Mouse (Mus musculus): Measurements from ENCODE around the gene Gpr107. TPM values are rescaled to one million over a fixed set of nuclear protein-coding genes. Genes with fewer than 3 reads are reported as not detected.

The Gpr107 gene
- total RNA-seq, 2 experiments from 2014 or later: 45.2 to 51.5 TPM

DNA sequence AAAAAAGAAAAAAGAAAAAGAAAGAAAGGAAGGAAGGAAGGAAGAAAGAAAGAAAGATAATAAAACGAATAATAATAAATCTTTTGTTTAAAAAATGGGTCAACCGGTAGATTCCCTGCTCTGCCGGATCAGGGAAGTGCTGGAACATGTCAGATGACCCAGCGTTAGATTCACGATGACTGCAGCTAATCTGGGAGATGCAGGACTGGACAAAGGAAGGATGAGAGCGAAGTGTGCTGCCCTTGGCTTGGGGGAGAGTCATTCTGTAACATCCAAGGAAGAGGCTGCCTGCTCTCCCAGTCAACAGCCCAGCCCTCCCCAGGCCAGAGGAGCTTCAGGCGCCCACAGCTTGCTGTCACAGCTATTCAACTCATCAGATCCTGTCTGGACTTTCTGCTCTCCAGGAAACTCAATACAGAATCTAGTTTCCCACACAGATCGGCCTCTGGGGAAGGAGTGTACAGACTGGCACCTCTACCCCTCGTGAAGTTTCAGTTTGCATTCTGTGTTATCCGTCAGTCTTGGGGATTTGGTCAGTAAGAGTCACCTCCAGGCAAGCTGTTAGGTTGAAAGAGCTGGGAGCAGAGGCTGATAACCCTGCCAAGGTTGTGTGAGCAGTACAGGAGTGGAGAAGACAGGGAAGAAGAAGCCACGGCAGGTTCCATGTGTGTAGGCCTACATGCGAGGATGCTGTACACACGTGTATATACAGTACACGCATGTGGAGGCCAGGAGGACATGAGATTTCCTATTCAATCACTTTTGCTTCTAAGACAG lies 22.2 kb upstream of the Gpr107 start:
- H3K4me3 ChIP-seq: no peak overlapping the region
- intact Hi-C loops (cut with DNase I): no loop called here
- H3K27ac ChIP-seq: no peak overlapping the region
- DNase-seq (ENCODE audit: extremely low spot score in 1 of 2, low spot score in 2 of 2): no peak
- no peak for TF ChIP-seq CTCF (IDR thresholded peaks at IDR 0.05)

DNA sequence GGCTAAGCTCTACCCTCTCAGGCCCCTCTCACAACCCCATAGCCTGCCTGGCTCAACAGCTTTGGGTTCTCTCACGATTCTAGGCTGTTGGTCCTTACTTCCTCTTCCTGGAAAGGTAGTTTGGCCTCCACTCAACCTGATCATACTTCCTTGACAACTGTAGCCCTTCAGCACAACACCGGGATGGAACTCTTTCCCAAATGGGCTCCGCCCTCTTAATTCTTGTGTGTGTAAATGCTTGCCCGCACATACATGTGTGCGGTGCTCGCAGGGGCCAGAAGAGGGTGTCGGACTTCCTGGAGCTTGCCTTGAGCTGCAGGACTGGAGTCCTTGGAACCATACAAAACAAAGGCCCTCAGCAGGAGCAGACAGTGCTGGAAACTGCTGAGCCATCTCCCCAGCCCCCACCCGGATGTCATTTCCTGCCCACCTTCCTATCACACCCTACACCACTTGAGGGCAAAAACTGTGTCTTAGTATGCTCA lies 21.3 kb upstream of the Gpr107 start:
- no peak overlapping the region for H3K27ac ChIP-seq
- DNase-seq (ENCODE audit: extremely low spot score in 1 of 2, low spot score in 2 of 2): no peak
- no peak overlapping the region for H3K4me3 ChIP-seq
- TF ChIP-seq CTCF (IDR thresholded peaks at IDR 0.05): no peak
- intact Hi-C loops (cut with DNase I): no loop called here

DNA sequence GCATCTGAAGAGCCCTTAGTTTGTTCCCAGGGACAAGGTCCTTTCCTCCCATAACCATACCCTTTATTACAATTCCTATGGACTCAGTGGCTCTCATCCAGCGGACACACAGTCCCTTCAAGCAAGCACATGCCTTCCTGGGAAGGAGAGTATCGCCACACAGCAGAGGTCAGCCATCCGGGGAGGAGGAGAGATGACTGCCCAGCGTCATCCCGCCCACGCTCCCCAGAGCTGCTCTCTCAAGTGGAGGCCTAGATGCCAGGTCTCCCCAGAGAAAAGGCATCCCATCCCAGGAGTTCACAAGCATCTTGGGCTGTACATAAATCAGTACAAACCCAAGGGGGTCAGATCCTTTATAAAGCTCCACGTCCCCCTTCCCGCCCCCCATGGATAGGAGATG lies 19.4 kb upstream of the Gpr107 start:
- Histone ChIP-seq H3K27ac (no peak overlapping the region; the same call in 1 of the 2 replicates), H3K4me3 (no peak overlapping the region)
- TF ChIP-seq CTCF (IDR thresholded peaks at IDR 0.05): no peak
- no peak for DNase-seq (ENCODE audit: extremely low spot score in 1 of 2, low spot score in 2 of 2)
- intact Hi-C loops (cut with DNase I): no loop called here

DNA sequence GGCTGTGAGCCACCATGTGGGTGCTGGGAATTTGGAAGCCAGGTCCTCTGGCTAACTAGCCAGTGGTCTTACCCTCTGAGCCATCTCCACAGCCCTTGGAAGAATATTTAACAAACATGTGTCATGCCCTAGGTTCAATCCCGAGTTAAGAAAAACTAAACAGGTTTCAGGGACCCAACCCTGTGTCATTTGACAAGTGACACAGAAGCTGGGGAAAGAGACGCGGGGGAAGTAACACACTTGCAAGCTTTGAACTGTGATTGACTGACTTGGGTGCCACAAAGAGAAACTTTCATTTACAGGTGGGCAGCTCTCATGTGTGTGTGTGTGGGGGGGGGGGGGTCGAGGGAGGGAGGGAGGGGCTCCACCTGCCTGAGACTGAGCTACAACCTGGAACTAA lies 18.1 kb upstream of the Gpr107 start:
- Histone ChIP-seq H3K4me3 (no peak overlapping the region), H3K27ac (no peak overlapping the region)
- no peak for TF ChIP-seq CTCF (IDR thresholded peaks at IDR 0.05)
- DNase-seq (ENCODE audit: extremely low spot score in 1 of 2, low spot score in 2 of 2): no peak
- intact Hi-C loops (cut with DNase I): no loop called here

DNA sequence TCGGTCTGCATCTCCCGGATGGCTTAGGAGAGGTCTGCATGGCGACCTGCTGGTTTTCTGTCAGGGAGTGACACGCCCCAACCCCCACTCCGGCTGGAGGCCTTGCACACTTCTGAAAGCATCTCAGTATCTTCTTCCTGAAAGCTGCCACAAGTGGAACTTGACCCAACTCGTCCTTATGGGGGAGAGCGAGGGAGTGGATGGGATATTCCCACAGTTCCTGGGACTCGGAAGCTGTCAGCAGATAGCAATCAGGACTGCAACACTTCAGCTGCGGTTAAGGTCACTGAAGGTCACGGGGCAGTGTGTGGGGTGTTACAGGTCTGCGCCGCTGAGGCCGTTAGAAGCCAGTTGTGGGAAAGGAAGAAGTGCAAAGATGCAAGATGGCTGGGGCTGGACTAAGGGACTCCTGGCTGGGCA lies 16.6 kb upstream of the Gpr107 start:
- no peak for DNase-seq (ENCODE audit: extremely low spot score in 1 of 2, low spot score in 2 of 2)
- no peak for TF ChIP-seq CTCF (IDR thresholded peaks at IDR 0.05)
- intact Hi-C loops (cut with DNase I): no loop called here
- no peak overlapping the region for H3K4me3 ChIP-seq
- no peak overlapping the region for H3K27ac ChIP-seq

DNA sequence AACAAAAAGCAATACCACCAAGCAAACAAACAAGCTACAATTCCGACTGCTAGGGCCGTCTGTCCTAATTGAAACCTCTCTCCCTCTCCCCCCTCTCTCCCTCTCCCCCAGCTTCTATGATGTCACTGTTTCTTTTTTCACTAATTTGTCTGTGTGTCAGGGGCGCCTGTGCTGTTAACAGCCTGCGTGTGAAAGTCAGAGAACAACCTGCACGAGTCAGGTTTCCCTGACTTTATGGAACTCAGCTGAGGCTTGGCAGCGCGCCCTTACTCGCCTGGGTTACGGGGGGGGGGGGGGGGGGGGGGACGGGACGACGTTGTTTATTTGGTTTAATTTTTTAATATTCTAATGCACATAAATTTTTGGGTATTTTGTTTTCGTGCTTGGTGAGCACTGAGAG lies 15.8 kb upstream of the Gpr107 start:
- no peak overlapping the region for H3K27ac ChIP-seq
- no peak overlapping the region for H3K4me3 ChIP-seq
- TF ChIP-seq CTCF (IDR thresholded peaks at IDR 0.05): no peak
- intact Hi-C loops (cut with DNase I): no loop called here
- DNase-seq (ENCODE audit: extremely low spot score in 1 of 2, low spot score in 2 of 2): no peak

DNA sequence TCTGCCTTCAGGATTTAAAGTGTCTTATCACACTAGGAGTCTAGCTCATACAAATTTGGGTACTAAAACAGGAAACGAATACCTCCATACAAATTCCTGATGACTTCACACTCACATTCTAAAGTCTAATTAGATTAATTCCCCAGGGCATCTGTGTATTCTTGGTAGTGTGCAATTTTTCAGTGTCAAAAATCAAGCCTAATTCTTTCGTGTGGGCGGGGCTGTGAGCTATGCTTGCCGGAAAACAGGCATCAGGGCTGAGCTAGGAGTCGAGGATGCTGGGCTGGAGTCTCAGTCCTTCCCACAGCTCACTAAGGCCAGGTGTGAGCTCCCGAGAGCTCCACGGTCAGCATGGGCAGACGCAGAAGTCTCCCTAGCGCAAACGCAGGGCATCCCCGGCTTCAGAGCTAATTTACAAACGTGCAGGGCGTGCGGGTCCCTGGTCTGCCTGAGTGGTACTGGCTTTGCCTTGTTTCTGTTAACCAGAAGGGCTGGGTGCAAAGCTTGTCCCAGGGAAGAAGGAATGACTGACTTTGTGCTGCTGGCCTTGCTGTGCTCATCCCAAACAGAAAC lies 15.0 kb upstream of the Gpr107 start:
- intact Hi-C loops (cut with DNase I): no loop called here
- H3K27ac ChIP-seq: no peak overlapping the region
- TF ChIP-seq CTCF (IDR thresholded peaks at IDR 0.05): no peak
- DNase-seq (ENCODE audit: extremely low spot score in 1 of 2, low spot score in 2 of 2): no peak
- no peak overlapping the region for H3K4me3 ChIP-seq

DNA sequence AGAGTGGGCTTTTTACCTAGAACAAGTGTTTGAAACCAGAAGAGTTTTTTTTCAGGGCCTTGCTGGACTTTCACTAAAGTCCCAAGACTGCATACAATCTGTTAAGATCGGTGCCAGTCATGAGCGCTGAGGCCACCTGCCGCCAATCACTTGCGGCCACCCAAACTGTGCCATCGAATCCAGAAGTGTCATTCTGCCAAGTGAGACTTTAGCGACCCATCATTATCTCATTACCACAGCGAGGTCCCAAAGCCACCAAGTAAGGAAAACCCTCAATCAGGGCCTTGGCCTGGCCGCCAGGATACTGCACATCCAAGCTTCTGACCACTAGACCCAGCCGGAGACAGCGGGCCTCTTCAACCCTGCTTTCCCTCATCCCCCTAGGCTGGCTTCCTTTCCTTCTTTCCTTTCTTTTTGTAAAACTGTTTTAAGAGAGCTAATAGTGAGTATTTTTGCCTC lies 12.9 kb upstream of the Gpr107 start:
- no peak for DNase-seq (ENCODE audit: extremely low spot score in 1 of 2, low spot score in 2 of 2)
- intact Hi-C loops (cut with DNase I): no loop called here
- Histone ChIP-seq H3K4me3 (no peak overlapping the region), H3K27ac (peak overlapping the region; percentile 30; the same call in 1 of the 2 replicates)
- TF ChIP-seq CTCF (IDR thresholded peaks at IDR 0.05): no peak

DNA sequence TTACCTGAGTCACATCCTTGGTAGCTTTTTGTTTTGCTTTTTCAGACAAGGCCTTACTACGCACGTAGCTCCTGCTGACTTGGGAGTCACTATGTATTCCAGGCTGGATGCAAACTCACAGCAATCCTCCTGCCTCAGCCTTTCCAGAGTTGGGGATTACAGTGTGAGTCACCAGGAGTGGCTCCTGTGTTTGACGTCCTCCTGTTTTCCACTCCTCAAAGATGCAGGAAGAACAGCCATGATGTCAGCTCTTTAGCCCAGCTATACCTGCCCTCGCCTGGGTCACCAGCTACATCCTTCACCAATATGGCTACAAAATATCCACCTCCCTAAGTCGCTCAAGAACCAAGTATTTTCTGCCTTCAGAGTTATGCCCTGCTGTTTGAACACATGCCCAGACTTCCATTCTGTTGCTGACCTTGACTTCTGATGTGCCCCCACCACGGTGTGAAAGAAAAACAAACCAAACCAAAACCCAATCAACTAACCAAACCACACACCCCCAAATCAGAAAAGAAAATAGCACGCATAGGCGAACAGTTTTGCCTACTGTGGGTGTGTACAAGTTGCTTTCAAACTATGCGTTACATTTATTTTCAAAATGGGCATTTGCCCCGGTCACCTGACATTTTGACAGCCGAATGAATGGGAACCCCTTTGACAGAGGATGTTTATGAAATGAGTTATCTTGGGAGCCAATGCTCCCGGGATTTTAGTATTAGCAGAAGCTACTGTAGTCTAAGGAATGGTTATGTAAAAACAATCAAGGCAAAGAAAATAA lies 11.9 kb upstream of the Gpr107 start:
- peak overlapping the region; percentile 97 for H3K27ac ChIP-seq
- intact Hi-C loops (cut with DNase I): loop anchor here (2.0 kb wide), 1 partner anchor 115 kb away; no protein-coding TSS in a partner anchor

DNA sequence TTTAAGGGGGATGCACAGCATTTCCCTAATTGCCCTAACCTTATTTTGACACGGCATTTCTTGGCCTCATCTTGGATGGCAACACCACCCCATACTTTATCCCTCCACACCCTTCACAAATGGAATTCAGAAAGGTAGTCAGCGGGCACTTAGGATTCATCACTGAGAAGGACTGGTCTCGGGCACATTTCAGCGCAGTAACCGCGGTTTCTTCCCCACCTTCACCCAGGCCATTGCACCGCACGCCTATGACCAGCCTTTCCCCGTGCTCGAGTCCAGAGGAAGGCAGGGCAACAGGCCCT lies 11.4 kb upstream of the Gpr107 start:
- H3K27ac ChIP-seq: peak overlapping the region; percentile 97
- TF ChIP-seq CTCF (IDR thresholded peaks at IDR 0.05): no peak
- no peak for DNase-seq (ENCODE audit: extremely low spot score in 1 of 2, low spot score in 2 of 2)
- intact Hi-C loops (cut with DNase I): loop anchor here (2.0 kb wide), 1 partner anchor 116 kb away; no protein-coding TSS in a partner anchor
- peak overlapping the region; percentile 96 for H3K4me3 ChIP-seq

More for the DNA sequence above, 11.9 kb upstream of the Gpr107 start:
- no peak for DNase-seq (ENCODE audit: extremely low spot score in 1 of 2, low spot score in 2 of 2)
- no peak for TF ChIP-seq CTCF (IDR thresholded peaks at IDR 0.05)
- H3K4me3 ChIP-seq: peak overlapping the region; percentile 96

DNA sequence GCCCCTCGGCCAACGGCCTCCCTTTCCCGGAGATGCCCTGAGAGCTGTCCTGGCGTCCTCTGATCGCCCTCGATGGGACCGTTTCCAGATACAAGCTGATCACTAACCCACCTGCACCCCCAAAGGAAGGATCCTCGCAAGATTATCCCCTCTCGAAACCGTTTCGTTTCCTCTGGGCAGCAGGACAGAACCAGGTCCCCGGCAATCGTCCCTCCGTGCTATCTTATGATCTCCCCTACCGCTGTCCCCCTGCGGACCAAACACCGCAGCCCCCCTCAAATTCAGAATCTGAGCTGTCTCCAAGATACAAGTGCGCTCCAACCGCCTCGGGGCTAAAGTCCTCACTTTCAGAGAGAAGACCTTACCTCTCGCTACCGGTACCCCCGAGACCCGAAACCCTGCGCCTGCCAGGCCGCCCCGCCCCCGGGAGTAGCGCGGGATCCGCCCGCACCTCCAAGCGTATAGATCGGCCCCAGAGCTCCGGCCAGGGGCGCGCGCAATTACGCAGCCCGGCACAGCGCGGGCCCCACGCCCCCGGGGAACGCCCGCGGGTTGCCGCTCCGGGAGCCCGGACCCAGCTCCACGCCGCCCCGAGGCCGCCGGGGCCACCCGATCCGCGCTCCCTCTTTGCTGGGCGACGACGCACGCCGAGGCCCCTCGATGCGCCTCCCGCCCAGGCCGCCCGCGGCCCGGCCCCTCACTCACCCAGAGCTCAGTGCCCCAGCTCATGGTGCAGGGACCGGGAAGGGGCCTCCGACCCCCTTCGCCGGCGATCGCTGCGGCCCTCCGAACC lies 10.8 kb upstream of the Gpr107 start:
- intact Hi-C loops (cut with DNase I): loop anchor here (2.0 kb wide), 1 partner anchor 116 kb away; no protein-coding TSS in a partner anchor
- peak; percentile 50 to 58 for DNase-seq (ENCODE audit: extremely low spot score in 1 of 2, low spot score in 2 of 2)
- no peak for TF ChIP-seq CTCF (IDR thresholded peaks at IDR 0.05)
- H3K27ac ChIP-seq: peak overlapping the region; percentile 97
- H3K4me3 ChIP-seq: peak overlapping the region; percentile 96

All from left cerebral cortex, adult 2 months (tissue).